9 mouse cellular contexts compared by ENCODE assay signal in genomic region chr4:151994228-151995171, GRCm38 (mm10). TPM values are rescaled to one million over a fixed set of nuclear protein-coding genes. Genes with fewer than 3 reads are reported as not detected.
DNase-seq lines count a peak whose midpoint lies in the region; ATAC-seq and TF ChIP-seq lines count a peak whose summit lies in the region.
"Had no signal": no experiment of that assay in that cellular context is flagged by ENCODE, and none has a peak within 500 bp of the region (broad histone marks: within the 10 kb centered on the region; RNA-seq: fewer than 3 reads in every experiment).

No protein-coding gene starts in this region.

- no peak for TF ChIP-seq POLR2A in ES-Bruce4 (IDR thresholded peaks at IDR 0.05; ENCODE audit: insufficient read depth, low read length)

- TF ChIP-seq CTCF in gastrocnemius, adult 2 months (IDR thresholded peaks at IDR 0.05), result no peak
- TF ChIP-seq CTCF in ES-Bruce4 (IDR thresholded peaks at IDR 0.05; ENCODE audit: low read depth, low read length), result no peak
- TF ChIP-seq CTCF in liver, postnatal 0 days (IDR thresholded peaks at IDR 0.05; ENCODE audit: low read depth), result no peak

- no peak for TF ChIP-seq EP300 in ES-Bruce4 (IDR thresholded peaks at IDR 0.05; ENCODE audit: insufficient read depth, low read depth, low read length)
- peak; percentile 80 for TF ChIP-seq EP300 in liver, postnatal 0 days (IDR thresholded peaks at IDR 0.05; ENCODE audit: low read depth)

- H3K36me3 ChIP-seq in ES-Bruce4 (ENCODE audit: control insufficient read depth, insufficient read depth, low read length, poor library complexity, severe bottlenecking), result peaks cover 22% of the 10 kb centered on the region
- H3K36me3 ChIP-seq in embryonic facial prominence, embryonic 12.5 days, result peaks cover 32% of the 10 kb centered on the region
- H3K36me3 ChIP-seq in hindbrain, embryonic 14.5 days (replicated peaks; ENCODE audit: control insufficient read depth, insufficient read depth), result peaks cover 42% of the 10 kb centered on the region
- H3K36me3 ChIP-seq in liver, postnatal 0 days (replicated peaks; ENCODE audit: insufficient read depth, low read length), result peaks cover 14% of the 10 kb centered on the region

- peak; percentile 62 for DNase-seq in gastrocnemius, adult 2 months
- no peak for DNase-seq in gastrocnemius, adult 18-20 months (ENCODE audit: low spot score)
- DNase-seq in hindbrain, embryonic 14.5 days (ENCODE audit: low spot score), result no peak
- peak; percentile 60 for DNase-seq in liver, postnatal 0 days
- peak; percentile 57 for DNase-seq in retina, postnatal 1 day
- DNase-seq in layer of hippocampus, postnatal 14 days (ENCODE audit: low spot score in 2 of 2), result no peak

- H3K4me1 ChIP-seq in ES-Bruce4 (ENCODE audit: control insufficient read depth, insufficient read depth, low read length), result peaks cover 4% of the 10 kb centered on the region
- peaks cover 25% of the 10 kb centered on the region for H3K4me1 ChIP-seq in embryonic facial prominence, embryonic 12.5 days
- H3K4me1 ChIP-seq in hindbrain, embryonic 14.5 days (replicated peaks; ENCODE audit: control insufficient read depth, insufficient read depth, low read length), result peaks cover 18% of the 10 kb centered on the region
- H3K4me1 ChIP-seq in liver, postnatal 0 days (ENCODE audit: insufficient read depth), result peaks cover 17% of the 10 kb centered on the region

- intact Hi-C loops in gastrocnemius, adult 2 months (cut with DNase I), result no loop called here

- 2% methylated on average over 59 of the region's 61 CpGs for WGBS in embryonic facial prominence, embryonic 12.5 days
- 2% methylated on average over 60 of the region's 61 CpGs for WGBS in hindbrain, embryonic 14.5 days
- 5% methylated on average over 55 of the region's 61 CpGs for WGBS in liver, postnatal 0 days (ENCODE audit: insufficient replicate concordance)

- H3K9me3 ChIP-seq in ES-Bruce4 (replicated peaks; ENCODE audit: control insufficient read depth, insufficient read depth, low read length, poor library complexity, severe bottlenecking), result no peaks in the 10 kb centered on the region
- H3K9me3 ChIP-seq in embryonic facial prominence, embryonic 12.5 days, result no peaks in the 10 kb centered on the region
- H3K9me3 ChIP-seq in hindbrain, embryonic 14.5 days (ENCODE audit: control insufficient read depth, low read length), result no peaks in the 10 kb centered on the region
- no peaks in the 10 kb centered on the region for H3K9me3 ChIP-seq in liver, postnatal 0 days (ENCODE audit: low read length)

- ATAC-seq in embryonic facial prominence, embryonic 12.5 days (ENCODE audit: insufficient number of reproducible peaks, insufficient read depth, low FRiP score, low TSS enrichment), result no peak
- ATAC-seq in hindbrain, embryonic 14.5 days (ENCODE audit: low FRiP score), result no peak
- ATAC-seq in liver, postnatal 0 days, result no peak

- no peaks in the 10 kb centered on the region; the same call in 1 of the 2 replicates for H3K27me3 ChIP-seq in ES-Bruce4 (ENCODE audit: control insufficient read depth, insufficient read depth, low read length, poor library complexity, severe bottlenecking)
- H3K27me3 ChIP-seq in embryonic facial prominence, embryonic 12.5 days, result no peaks in the 10 kb centered on the region
- H3K27me3 ChIP-seq in hindbrain, embryonic 14.5 days (ENCODE audit: control insufficient read depth, insufficient read depth, low read length), result no peaks in the 10 kb centered on the region
- H3K27me3 ChIP-seq in liver, postnatal 0 days (ENCODE audit: insufficient read depth, low read length), result peaks cover 5% of the 10 kb centered on the region

- peak overlapping the region; percentile 100 for H3K4me3 ChIP-seq in gastrocnemius, adult 2 months
- peak overlapping the region; percentile 96 for H3K4me3 ChIP-seq in ES-Bruce4 (ENCODE audit: low read depth, low read length)
- peak overlapping the region; percentile 100 for H3K4me3 ChIP-seq in embryonic facial prominence, embryonic 12.5 days
- H3K4me3 ChIP-seq in hindbrain, embryonic 14.5 days (replicated peaks; ENCODE audit: low read length), result peak overlapping the region; percentile 99
- peak overlapping the region; percentile 97 for H3K4me3 ChIP-seq in liver, postnatal 0 days (ENCODE audit: low read depth, low read length)

- peak overlapping the region; percentile 96 for H3K9ac ChIP-seq in ES-Bruce4 (ENCODE audit: low read depth, poor library complexity, severe bottlenecking)
- H3K9ac ChIP-seq in embryonic facial prominence, embryonic 12.5 days, result peak overlapping the region; percentile 99
- H3K9ac ChIP-seq in hindbrain, embryonic 14.5 days, result peak overlapping the region; percentile 88
- H3K9ac ChIP-seq in liver, postnatal 0 days (replicated peaks), result peak overlapping the region; percentile 95

- peak overlapping the region; percentile 77 for H3K4me2 ChIP-seq in embryonic facial prominence, embryonic 12.5 days (replicated peaks)
- H3K4me2 ChIP-seq in hindbrain, embryonic 14.5 days (replicated peaks), result peak overlapping the region; percentile 91
- H3K4me2 ChIP-seq in liver, postnatal 0 days (ENCODE audit: low read depth, low read length), result peak overlapping the region; percentile 100

- peak overlapping the region; percentile 99 for H3K27ac ChIP-seq in gastrocnemius, adult 2 months
- H3K27ac ChIP-seq in ES-Bruce4 (ENCODE audit: insufficient read depth, low read length), result no peak overlapping the region
- peak overlapping the region; percentile 88 for H3K27ac ChIP-seq in embryonic facial prominence, embryonic 12.5 days
- H3K27ac ChIP-seq in hindbrain, embryonic 14.5 days, result 0 out of 2 replicates have a peak overlapping the region, but pooled peaks have one; percentile 76
- peak overlapping the region; percentile 78; the same call in 1 of the 2 replicates for H3K27ac ChIP-seq in liver, postnatal 0 days (ENCODE audit: low read depth)

RNA-seq across cellular contexts. Expression of gene Phf13, which starts 1.6 kb away (rescaled TPM):
- total RNA-seq in gastrocnemius, adult 2 months (2021), result 1 to 10 TPM; 4.5 to 4.6 TPM
- 1 to 10 TPM; 4.6 to 4.7 TPM for total RNA-seq in gastrocnemius, adult 18-20 months (2021)
- 49.7 and 52.1 TPM in 2 replicates for polyA plus RNA-seq in ES-Bruce4 (2011; ENCODE audit: insufficient read depth, insufficient read length, low read depth, missing spikeins)
- 42.2 and 44.3 TPM in 2 replicates for polyA plus RNA-seq in embryonic facial prominence, embryonic 12.5 days (2016; fragmentation: Nextera tagmentation; extraction: Ambion mirVana)
- polyA plus RNA-seq in hindbrain, embryonic 14.5 days (2014; fragmentation: Nextera tagmentation; extraction: Ambion mirVana), result 20.6 and 26.4 TPM in 2 replicates
- polyA plus RNA-seq in liver, postnatal 0 days (2015; fragmentation: Nextera tagmentation; extraction: Ambion mirVana), result 3.6 and 4.1 TPM in 2 replicates
- total RNA-seq in layer of hippocampus, postnatal 14 days (2021), result 10 to 100 TPM; 11.8 to 13.3 TPM

RNA-seq across cellular contexts. Expression of gene Thap3, which starts 5.7 kb away (rescaled TPM):
- 10 to 100 TPM; 31.1 to 32.5 TPM for total RNA-seq in gastrocnemius, adult 2 months (2021)
- 10 to 100 TPM; 30.0 to 33.3 TPM for total RNA-seq in gastrocnemius, adult 18-20 months (2021)
- polyA plus RNA-seq in ES-Bruce4 (2011; ENCODE audit: insufficient read depth, insufficient read length, low read depth, missing spikeins), result 20.0 and 20.7 TPM in 2 replicates
- polyA plus RNA-seq in embryonic facial prominence, embryonic 12.5 days (2016; fragmentation: Nextera tagmentation; extraction: Ambion mirVana), result 45.2 and 45.6 TPM in 2 replicates
- 22.2 and 25.1 TPM in 2 replicates for polyA plus RNA-seq in hindbrain, embryonic 14.5 days (2014; fragmentation: Nextera tagmentation; extraction: Ambion mirVana)
- 5.7 and 6.8 TPM in 2 replicates for polyA plus RNA-seq in liver, postnatal 0 days (2015; fragmentation: Nextera tagmentation; extraction: Ambion mirVana)
- 10 to 100 TPM; 18.9 to 22.0 TPM for total RNA-seq in layer of hippocampus, postnatal 14 days (2021)

RNA-seq across cellular contexts. Expression of gene Klhl21, which starts 14.1 kb away (rescaled TPM):
- 100 to 1,000 TPM in 1 of 2 experiments, 10 to 100 TPM in 1; 92.5 to 125 TPM for total RNA-seq in gastrocnemius, adult 2 months (2021)
- 100 to 1,000 TPM in 1 of 2 experiments, 10 to 100 TPM in 1; 98.5 to 113 TPM for total RNA-seq in gastrocnemius, adult 18-20 months (2021)
- polyA plus RNA-seq in ES-Bruce4 (2011; ENCODE audit: insufficient read depth, insufficient read length, low read depth, missing spikeins), result 24.0 and 24.4 TPM in 2 replicates
- 13.0 and 13.5 TPM in 2 replicates for polyA plus RNA-seq in embryonic facial prominence, embryonic 12.5 days (2016; fragmentation: Nextera tagmentation; extraction: Ambion mirVana)
- polyA plus RNA-seq in hindbrain, embryonic 14.5 days (2014; fragmentation: Nextera tagmentation; extraction: Ambion mirVana), result 2.5 and 3.2 TPM in 2 replicates
- polyA plus RNA-seq in liver, postnatal 0 days (2015; fragmentation: Nextera tagmentation; extraction: Ambion mirVana), result 4.2 TPM in 2 replicates
- 10 to 100 TPM; 16.4 to 18.6 TPM for total RNA-seq in layer of hippocampus, postnatal 14 days (2021)

RNA-seq across cellular contexts. Expression of gene Zbtb48, which starts 33.0 kb away (rescaled TPM):
- total RNA-seq in gastrocnemius, adult 2 months (2021), result 1 to 10 TPM; 2.4 to 3.3 TPM
- 1 to 10 TPM; 2.2 to 3.1 TPM for total RNA-seq in gastrocnemius, adult 18-20 months (2021)
- 13.4 and 13.5 TPM in 2 replicates for polyA plus RNA-seq in ES-Bruce4 (2011; ENCODE audit: insufficient read depth, insufficient read length, low read depth, missing spikeins)
- polyA plus RNA-seq in embryonic facial prominence, embryonic 12.5 days (2016; fragmentation: Nextera tagmentation; extraction: Ambion mirVana), result 25.3 and 30.2 TPM in 2 replicates
- polyA plus RNA-seq in hindbrain, embryonic 14.5 days (2014; fragmentation: Nextera tagmentation; extraction: Ambion mirVana), result 19.1 and 20.7 TPM in 2 replicates
- polyA plus RNA-seq in liver, postnatal 0 days (2015; fragmentation: Nextera tagmentation; extraction: Ambion mirVana), result 7.4 and 8.5 TPM in 2 replicates
- 10 to 100 TPM; 12.2 to 14.4 TPM for total RNA-seq in layer of hippocampus, postnatal 14 days (2021)

RNA-seq across cellular contexts. Expression of gene Tas1r1, which starts 43.9 kb away (rescaled TPM):
- under 1 TPM; 0.53 to 0.59 TPM for total RNA-seq in gastrocnemius, adult 2 months (2021)
- total RNA-seq in gastrocnemius, adult 18-20 months (2021), result under 1 TPM; 0.52 to 0.91 TPM
- 0.38 and 0.55 TPM in 2 replicates for polyA plus RNA-seq in ES-Bruce4 (2011; ENCODE audit: insufficient read depth, insufficient read length, low read depth, missing spikeins)
- polyA plus RNA-seq in embryonic facial prominence, embryonic 12.5 days (2016; fragmentation: Nextera tagmentation; extraction: Ambion mirVana), result 1.0 and 1.1 TPM in 2 replicates
- 0.90 and 1.0 TPM in 2 replicates for polyA plus RNA-seq in hindbrain, embryonic 14.5 days (2014; fragmentation: Nextera tagmentation; extraction: Ambion mirVana)
- 0.07 TPM in 2 replicates for polyA plus RNA-seq in liver, postnatal 0 days (2015; fragmentation: Nextera tagmentation; extraction: Ambion mirVana)
- total RNA-seq in layer of hippocampus, postnatal 14 days (2021), result under 1 TPM; 0.38 to 0.92 TPM
- total RNA-seq: neutrophil, adult 5-6 weeks had no signal

Comparison
In these comparisons a context has a peak if more than half of its experiments do, and no peak if none do; other contexts are left out.
1. DNase-seq: peak in gastrocnemius, adult 2 months (single experiment), liver, postnatal 0 days (single experiment) and retina, postnatal 1 day (single experiment); none in gastrocnemius, adult 18-20 months (single experiment), hindbrain, embryonic 14.5 days (single experiment) and layer of hippocampus, postnatal 14 days (0 of 2).
2. Peak in every context shown above with its lines, with median percentiles within 50 percentile points of each other: H3K4me3 ChIP-seq, H3K9ac ChIP-seq and H3K4me2 ChIP-seq.